Mouse (Mus musculus) intestine, embryonic 15.5 days (tissue): Measurements from ENCODE around the gene Nynrin. TPM values are rescaled to one million over a fixed set of nuclear protein-coding genes. Genes with fewer than 3 reads are reported as not detected.

Source experiments
- ATAC-seq: fragments of 200-750 bp; cut with Nextera tagmentation; 2 replicates; pipeline ENCODE4 v1.8.0; 2017; ENCODE audit warnings: moderate TSS enrichment, moderate library complexity
- H3K27ac ChIP-seq: fragments of 300-500 bp; sonication (generic); 2 replicates; pipeline ENCODE4 v1.5.1; 2015; ENCODE audit warnings: mild to moderate bottlenecking, inconsistent platforms
- H3K27me3 ChIP-seq: fragments of 300-500 bp; sonication (generic); replicated peaks from 2 replicates; pipeline ENCODE4 v1.6.1; 2015; ENCODE audit warnings: inconsistent platforms
- H3K36me3 ChIP-seq: fragments of 300-500 bp; sonication (generic); 2 replicates; pipeline ENCODE4 v1.6.1; 2015; ENCODE audit warnings: inconsistent platforms
- H3K4me1 ChIP-seq: fragments of 300-500 bp; sonication (generic); replicated peaks from 2 replicates; pipeline ENCODE4 v1.6.1; 2015; ENCODE audit warnings: inconsistent platforms
- H3K4me2 ChIP-seq: fragments of 300-500 bp; sonication (generic); replicated peaks from 2 replicates; pipeline ENCODE4 v1.6.1; 2015; ENCODE audit warnings: mild to moderate bottlenecking, inconsistent platforms
- H3K4me3 ChIP-seq: fragments of 300-500 bp; sonication (generic); replicated peaks from 2 replicates; pipeline ENCODE4 v1.5.1; 2015; ENCODE audit warnings: inconsistent platforms
- H3K9ac ChIP-seq: fragments of 300-500 bp; sonication (generic); 2 replicates; pipeline ENCODE4 v1.6.1; 2015; ENCODE audit warnings: inconsistent platforms
- H3K9me3 ChIP-seq: fragments of 300-500 bp; sonication (generic); 2 replicates; pipeline ENCODE4 v1.6.1; 2016; ENCODE audit warnings: inconsistent platforms
- WGBS: fragments of 180-500 bp; shearing (Covaris S2); methylation state at CpG from one replicate; pipeline ENCODE4 v1.1.7; 2015; 5-methylcytosine and 5-hydroxymethylcytosine counted together
- polyA plus RNA-seq: library from polyadenylated mRNA; unstranded; fragments of >200 nt; fragmentation: Nextera tagmentation; extraction: Ambion mirVana; gene quantifications from 2 replicates; pipeline ENCODE4 v1.2.1, GENCODE M21; 2015

Nynrin gene
- polyA plus RNA-seq, 1 experiment from 2014 or later: 18.3 TPM

DNA sequence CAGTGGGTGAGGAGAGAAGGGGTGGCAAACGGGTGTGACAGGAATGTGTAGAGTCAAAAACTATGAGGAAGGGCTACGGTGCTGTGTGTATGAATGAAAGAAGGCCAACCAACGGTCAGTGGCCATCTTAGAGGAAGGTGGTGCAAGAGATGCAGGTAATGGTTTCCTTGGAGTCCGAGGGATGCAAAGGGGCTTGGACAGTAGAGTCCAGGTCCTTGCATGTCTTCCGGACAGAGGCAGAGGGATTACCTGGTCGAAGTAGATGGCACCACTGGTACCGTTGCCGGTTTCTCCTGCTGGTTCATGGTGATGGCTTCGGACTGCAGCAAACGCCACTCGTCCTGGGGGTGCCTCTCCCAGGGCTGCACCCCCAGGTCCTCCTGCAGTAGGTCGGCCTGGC is 29.9 kb downstream of the Nynrin start:
- H3K9ac ChIP-seq: no peak overlapping the region
- 88% methylated on average over 12 of the region's 12 CpGs for WGBS
- H3K4me3 ChIP-seq: no peak overlapping the region
- ATAC-seq: no peak
- peak overlapping the region; percentile 98 for H3K27ac ChIP-seq
- H3K4me2 ChIP-seq: no peak overlapping the region
- peaks cover 21% of the 10 kb centered on the region for H3K36me3 ChIP-seq
- no peaks in the 10 kb centered on the region for H3K9me3 ChIP-seq
- peaks cover 39% of the 10 kb centered on the region for H3K4me1 ChIP-seq
- H3K27me3 ChIP-seq: no peaks in the 10 kb centered on the region

DNA sequence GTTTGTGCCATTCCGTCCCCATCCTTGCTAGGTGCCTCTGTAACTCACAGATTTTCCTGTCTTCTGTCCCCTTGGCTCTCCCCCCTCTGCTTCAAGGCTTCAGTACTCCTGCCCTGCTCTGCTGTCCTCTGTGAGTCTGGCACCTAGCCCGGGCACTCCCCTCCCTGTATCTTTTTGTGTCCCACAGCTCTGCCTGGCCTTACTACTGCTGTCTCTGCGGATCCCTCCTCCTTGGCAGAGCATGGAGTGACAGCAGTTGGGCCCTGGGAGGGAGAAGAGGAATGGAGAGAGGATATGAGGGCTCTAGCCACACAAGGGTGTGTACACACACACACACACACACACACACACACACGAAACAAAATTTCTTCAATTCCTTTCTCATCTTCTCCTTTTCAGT is 30.4 kb downstream of the Nynrin start, which contains the start of gene Cbln3:
Gene Cbln3 (minus strand): TSS at position 227 of the 400 bp plus-strand sequence.
- Histone ChIP-seq H3K27me3 (no peaks in the 10 kb centered on the region), H3K4me3 (peak within 1 kb of the TSS; percentile 82), H3K9me3 (no peaks in the 10 kb centered on the region), H3K36me3 (peaks cover 23% of the 10 kb centered on the region), H3K4me2 (peak within 1 kb of the TSS; percentile 76), H3K27ac (peak within 1 kb of the TSS; percentile 98), H3K9ac (peak within 1 kb of the TSS; percentile 86), H3K4me1 (peaks cover 39% of the 10 kb centered on the region)
- ATAC-seq: peak; percentile 13; the same call in 1 of the 2 replicates
- WGBS: 40% methylated on average over 4 of the region's 4 CpGs

GRCm38 (mm10) chr14:55884713-55885113 is 30.9 kb downstream of the Nynrin start, which contains the start of gene Khnyn:
Gene Khnyn (plus strand): TSS chr14:55884947.
- H3K4me3 ChIP-seq: peak within 1 kb of the TSS; percentile 82
- 0% methylated on average over 27 of the region's 30 CpGs for WGBS
- H3K9me3 ChIP-seq: no peaks in the 10 kb centered on the region
- peak within 1 kb of the TSS; percentile 86 for H3K9ac ChIP-seq
- no peaks in the 10 kb centered on the region for H3K27me3 ChIP-seq
- H3K4me1 ChIP-seq: peaks cover 39% of the 10 kb centered on the region
- peak within 1 kb of the TSS; percentile 98 for H3K27ac ChIP-seq
- H3K36me3 ChIP-seq: peaks cover 29% of the 10 kb centered on the region
- H3K4me2 ChIP-seq: peak within 1 kb of the TSS; percentile 76
- peak; percentile 92 for ATAC-seq

- H3K9me3 ChIP-seq: no peaks in the 10 kb centered on the region
- peak overlapping the region; percentile 82 for H3K4me3 ChIP-seq
- under 1% methylated on average over 18 of the region's 30 CpGs for WGBS
- H3K27ac ChIP-seq: peak overlapping the region; percentile 98
- H3K36me3 ChIP-seq: peaks cover 32% of the 10 kb centered on the region
- peak overlapping the region; percentile 76 for H3K4me2 ChIP-seq
- no peaks in the 10 kb centered on the region for H3K27me3 ChIP-seq
- peak overlapping the region; percentile 86 for H3K9ac ChIP-seq
- peak; percentile 62 for ATAC-seq
- H3K4me1 ChIP-seq: peaks cover 39% of the 10 kb centered on the region
Measured at GRCm38 (mm10) chr14:55885114-55885790, 31.4 kb downstream of the Nynrin start.

DNA sequence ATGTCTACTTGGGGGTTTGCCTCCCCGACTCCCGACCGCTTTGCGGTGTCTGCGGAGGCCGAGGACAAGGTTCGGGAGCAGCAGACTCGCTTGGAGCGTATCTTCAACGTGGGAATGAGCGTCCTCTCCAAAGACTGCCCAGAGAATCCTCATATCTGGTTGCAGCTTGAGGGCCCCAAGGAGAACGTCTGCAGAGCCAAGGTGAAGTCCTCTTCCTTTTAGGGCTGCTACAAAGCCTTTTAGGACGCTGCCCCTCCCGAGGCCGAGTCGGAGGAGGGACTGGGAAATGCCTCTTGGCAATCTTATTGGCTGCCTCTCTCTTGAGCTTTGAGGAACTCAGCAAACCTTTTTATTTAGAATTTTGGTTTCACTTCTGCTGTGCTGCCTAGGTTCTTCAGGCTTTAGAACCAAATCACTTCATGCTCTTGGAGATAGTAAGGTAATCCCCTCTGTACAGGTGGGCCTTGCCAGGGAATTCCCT is 32.0 kb downstream of the Nynrin start:
- H3K9ac ChIP-seq: peak overlapping the region; percentile 86
- WGBS: 1% methylated on average over 16 of the region's 16 CpGs
- H3K27ac ChIP-seq: peak overlapping the region; percentile 98
- no peak for ATAC-seq
- peak overlapping the region; percentile 82 for H3K4me3 ChIP-seq
- peak overlapping the region; percentile 76 for H3K4me2 ChIP-seq
- no peaks in the 10 kb centered on the region for H3K9me3 ChIP-seq
- peaks cover 32% of the 10 kb centered on the region for H3K36me3 ChIP-seq
- H3K4me1 ChIP-seq: peaks cover 39% of the 10 kb centered on the region
- H3K27me3 ChIP-seq: no peaks in the 10 kb centered on the region

DNA sequence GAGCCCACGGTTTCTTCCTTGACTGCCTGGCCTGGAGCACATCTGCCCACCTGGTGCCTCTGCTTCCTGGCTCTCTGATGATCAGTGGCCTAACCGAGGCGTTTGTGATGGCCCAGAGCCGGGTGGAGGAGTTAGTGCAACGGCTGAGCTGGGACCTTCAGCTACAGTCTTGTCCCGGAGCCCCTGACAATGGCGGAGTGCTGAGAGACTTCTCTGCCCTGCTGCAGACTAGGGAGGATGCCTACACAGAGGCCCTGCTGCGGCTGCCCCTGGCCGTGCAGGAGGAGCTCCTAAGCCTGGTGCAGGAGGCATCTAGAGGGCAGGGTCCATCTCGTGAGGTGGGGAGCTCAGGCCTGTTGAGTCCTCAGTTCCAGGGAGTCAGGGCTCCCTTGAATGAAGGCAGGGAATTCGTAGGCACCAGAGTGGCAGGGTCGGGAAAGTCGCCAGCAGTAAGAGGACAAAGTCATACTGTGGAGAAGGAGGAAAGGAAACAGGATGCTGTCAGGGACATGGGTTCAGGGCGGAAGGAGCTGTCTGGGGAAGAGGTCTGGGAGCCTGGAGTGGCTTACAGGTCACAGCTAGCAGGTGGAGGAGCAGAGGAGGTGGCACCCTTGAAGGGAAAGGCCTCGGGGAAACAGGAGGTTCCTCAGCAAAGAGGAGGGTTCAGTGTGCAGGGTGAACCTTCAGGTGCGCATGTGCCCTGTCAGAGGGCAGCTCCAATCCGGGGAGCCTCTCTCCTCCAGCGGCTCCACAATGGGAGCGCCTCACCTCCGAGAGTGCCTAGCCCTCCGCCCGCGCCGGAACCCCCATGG is 33.0 kb downstream of the Nynrin start:
- no peaks in the 10 kb centered on the region for H3K27me3 ChIP-seq
- 82% methylated on average over 24 of the region's 24 CpGs for WGBS
- 0 out of 2 replicates have a peak overlapping the region, but pooled peaks have one; percentile 86 for H3K9ac ChIP-seq
- no peaks in the 10 kb centered on the region for H3K9me3 ChIP-seq
- H3K4me3 ChIP-seq: no peak overlapping the region
- no peak for ATAC-seq
- H3K4me1 ChIP-seq: peaks cover 39% of the 10 kb centered on the region
- H3K36me3 ChIP-seq: peaks cover 39% of the 10 kb centered on the region
- peak overlapping the region; percentile 76 for H3K4me2 ChIP-seq
- H3K27ac ChIP-seq: peak overlapping the region; percentile 51; the same call in 1 of the 2 replicates

DNA sequence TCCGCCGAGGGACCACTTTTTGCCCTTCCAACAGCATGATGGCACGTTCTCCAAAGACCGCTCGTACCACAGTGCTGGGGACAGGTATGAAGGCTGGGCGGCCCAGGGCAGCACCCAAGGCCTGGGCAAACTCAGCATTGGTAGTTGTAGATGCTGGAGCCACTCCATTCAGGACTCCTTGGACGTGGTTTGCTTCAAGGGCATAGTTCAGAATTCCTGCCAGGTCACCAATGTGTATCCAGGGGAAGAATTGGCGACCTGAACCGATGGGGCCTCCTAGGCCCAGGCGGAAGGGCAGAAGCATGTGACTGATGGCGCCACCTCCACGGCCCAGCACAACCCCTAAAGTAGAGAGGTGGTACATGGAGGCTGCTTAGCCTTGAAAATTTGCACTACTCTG is 43.9 kb downstream of the Nynrin start:
- H3K4me1 ChIP-seq: 0 out of 2 replicates have a peak, but pooled peaks cover 8% of the 10 kb centered on the region
- H3K4me2 ChIP-seq: no peak overlapping the region
- H3K36me3 ChIP-seq: peaks cover 33% of the 10 kb centered on the region
- no peak for ATAC-seq
- H3K4me3 ChIP-seq: no peak overlapping the region
- WGBS: 90% methylated on average over 12 of the region's 12 CpGs
- H3K9me3 ChIP-seq: no peaks in the 10 kb centered on the region
- H3K27ac ChIP-seq: 0 out of 2 replicates have a peak overlapping the region, but pooled peaks have one; percentile 4
- H3K27me3 ChIP-seq: no peaks in the 10 kb centered on the region
- no peak overlapping the region for H3K9ac ChIP-seq

- 84% methylated on average over 7 of the region's 7 CpGs for WGBS
- no peak overlapping the region for H3K27ac ChIP-seq
- peaks cover 30% of the 10 kb centered on the region for H3K36me3 ChIP-seq
Measured at GRCm38 (mm10) chr14:55898947-55899346, 45.1 kb downstream of the Nynrin start.

DNA sequence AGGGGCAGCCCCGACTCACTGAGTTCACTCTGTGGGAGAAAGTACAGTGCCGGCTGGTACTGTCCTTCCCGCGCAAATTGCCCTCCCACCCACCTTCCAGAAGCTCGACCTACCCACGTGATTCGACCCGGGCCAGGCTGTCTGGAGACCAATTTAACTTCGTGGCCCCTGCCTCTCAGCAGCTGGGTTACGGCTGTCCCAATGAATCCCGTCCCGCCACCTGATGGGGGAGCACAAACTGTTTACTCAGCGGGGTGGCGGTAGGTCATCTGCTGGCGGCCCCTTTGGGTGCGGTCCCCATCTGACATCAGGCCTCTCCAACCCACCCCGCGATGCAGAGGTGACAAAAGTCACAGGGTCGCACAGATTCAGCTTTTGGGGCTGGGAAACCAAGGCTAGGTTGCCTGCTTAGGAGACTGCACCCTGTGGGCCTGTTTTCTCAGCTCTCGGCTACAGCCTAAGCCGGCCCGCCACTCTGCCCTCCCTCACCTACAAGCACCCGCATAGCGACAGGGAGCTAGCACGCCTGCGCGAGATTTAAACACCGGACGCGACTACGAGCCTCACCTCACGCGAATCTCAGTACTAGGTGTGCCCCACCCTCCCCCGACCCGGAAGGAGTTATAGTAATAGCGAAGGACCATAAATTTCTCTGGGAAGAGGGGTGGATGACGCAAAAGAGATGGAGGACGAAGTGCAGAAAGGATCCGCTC is 46.0 kb downstream of the Nynrin start, which contains the start of gene Sdr39u1:
Gene Sdr39u1 (minus strand): TSS at position 593 of the 713 bp plus-strand sequence.
- under 1% methylated on average over 39 of the region's 39 CpGs for WGBS
- Histone ChIP-seq H3K4me3 (peak within 1 kb of the TSS; percentile 52), H3K9ac (peak within 1 kb of the TSS; percentile 62)

More at GRCm38 (mm10) chr14:55898947-55899346, 45.1 kb downstream of the Nynrin start:
- Histone ChIP-seq H3K9me3 (no peaks in the 10 kb centered on the region), H3K4me1 (0 out of 2 replicates have a peak, but pooled peaks cover 8% of the 10 kb centered on the region), H3K4me3 (peak overlapping the region; percentile 52; the same call in 1 of the 2 replicates), H3K27me3 (no peaks in the 10 kb centered on the region), H3K9ac (no peak overlapping the region), H3K4me2 (peak overlapping the region; percentile 89)
- ATAC-seq: no peak

DNA sequence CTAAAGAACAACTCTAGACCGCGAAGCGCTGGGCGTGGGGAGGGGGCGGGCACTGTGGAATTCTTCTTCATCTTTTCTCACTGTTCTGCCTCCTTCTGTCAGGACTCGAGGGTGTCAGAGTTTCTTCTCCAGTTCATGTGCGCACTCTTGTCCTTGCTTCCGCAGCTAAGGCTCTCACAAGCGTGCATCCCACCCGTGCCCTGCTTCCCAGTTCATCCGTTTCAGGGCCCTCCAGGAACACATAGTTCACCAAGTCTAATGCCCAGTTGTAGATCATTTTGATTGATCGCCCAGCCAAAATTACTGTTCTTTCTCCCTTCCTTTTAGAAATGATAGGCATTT is 46.6 kb downstream of the Nynrin start:
- Histone ChIP-seq H3K36me3 (peaks cover 17% of the 10 kb centered on the region), H3K4me1 (0 out of 2 replicates have a peak, but pooled peaks cover 8% of the 10 kb centered on the region), H3K9ac (peak overlapping the region; percentile 62), H3K27me3 (no peaks in the 10 kb centered on the region), H3K27ac (peak overlapping the region; percentile 85), H3K9me3 (no peaks in the 10 kb centered on the region), H3K4me3 (peak overlapping the region; percentile 52), H3K4me2 (peak overlapping the region; percentile 89)
- no peak; the same call in 1 of the 2 replicates for ATAC-seq
- WGBS: 7% methylated on average over 12 of the region's 12 CpGs

More for the DNA sequence above, 46.0 kb downstream of the Nynrin start, which contains the start of gene Sdr39u1:
- peak; percentile 95 for ATAC-seq
- Histone ChIP-seq H3K27me3 (no peaks in the 10 kb centered on the region), H3K4me2 (peak within 1 kb of the TSS; percentile 89), H3K4me1 (0 out of 2 replicates have a peak, but pooled peaks cover 8% of the 10 kb centered on the region), H3K27ac (peak within 1 kb of the TSS; percentile 85), H3K9me3 (no peaks in the 10 kb centered on the region), H3K36me3 (peaks cover 22% of the 10 kb centered on the region)

GRCm38 (mm10) chr14:55905518-55905917 is 51.7 kb downstream of the Nynrin start:
- 35% methylated on average over 1 of the region's 1 CpGs for WGBS
- Histone ChIP-seq H3K4me3 (no peak overlapping the region), H3K9me3 (no peaks in the 10 kb centered on the region), H3K9ac (no peak overlapping the region), H3K36me3 (no peaks in the 10 kb centered on the region), H3K27me3 (no peaks in the 10 kb centered on the region), H3K4me1 (0 out of 2 replicates have a peak, but pooled peaks cover 7% of the 10 kb centered on the region), H3K4me2 (no peak overlapping the region), H3K27ac (no peak overlapping the region)
- peak; percentile 25; the same call in 1 of the 2 replicates for ATAC-seq
